Mouse (Mus musculus): ENCODE measurements around the gene Pgghg. TPM values are rescaled to one million over a fixed set of nuclear protein-coding genes. Genes with fewer than 3 reads are reported as not detected.

Gene Pgghg
- polyA plus RNA-seq, 2 experiments from 2014 or later: 15.1 to 30.9 TPM

Other genes starting within 250 kb of the Pgghg start
- gene Olfr541, start 244.1 kb upstream of the Pgghg start, polyA plus RNA-seq (2017; shearing (Covaris generic)): not detected
- gene Cyp2e1, start 177.7 kb upstream of the Pgghg start, polyA plus RNA-seq (2017; shearing (Covaris generic)): under 1 TPM in 1 of 2 experiments, not detected in 1; 0.28 TPM
- under 1 TPM in 1 of 2 experiments, not detected in 1; 0.51 TPM for gene Syce1, start 153.5 kb upstream of the Pgghg start, polyA plus RNA-seq (2017; shearing (Covaris generic))
- under 1 TPM; 0.20 to 0.46 TPM for gene Zfp941, start 119.2 kb upstream of the Pgghg start, polyA plus RNA-seq (2017; shearing (Covaris generic))
- gene Urah, start 106.4 kb upstream of the Pgghg start, polyA plus RNA-seq (2017; shearing (Covaris generic)): not detected
- gene Scgb1c1, start 95.8 kb upstream of the Pgghg start, polyA plus RNA-seq (2017; shearing (Covaris generic)): not detected
- not detected for gene Odf3, start 93.6 kb upstream of the Pgghg start, polyA plus RNA-seq (2017; shearing (Covaris generic))
- gene Gm45785, start 85.1 kb upstream of the Pgghg start, polyA plus RNA-seq (2017; shearing (Covaris generic)): not detected
- gene Ric8a, start 84.4 kb upstream of the Pgghg start, polyA plus RNA-seq (2017; shearing (Covaris generic)): 10 to 100 TPM; 61.4 to 67.7 TPM
- gene Bet1l, start 83.8 kb upstream of the Pgghg start, polyA plus RNA-seq (2017; shearing (Covaris generic)): 10 to 100 TPM; 42.8 to 60.4 TPM
- gene Psmd13, start 59.4 kb upstream of the Pgghg start, polyA plus RNA-seq (2017; shearing (Covaris generic)): 100 to 1,000 TPM in 1 of 2 experiments, 10 to 100 TPM in 1; 94.9 to 150 TPM
- gene Sirt3, start 59.1 kb upstream of the Pgghg start, polyA plus RNA-seq (2017; shearing (Covaris generic)): 10 to 100 TPM in 1 of 2 experiments, 1 to 10 TPM in 1; 9.4 to 12.6 TPM
- not detected for gene Cox8b, start 40.9 kb upstream of the Pgghg start, polyA plus RNA-seq (2017; shearing (Covaris generic))
- not detected for gene Nlrp6, start 20.5 kb upstream of the Pgghg start, polyA plus RNA-seq (2017; shearing (Covaris generic))
- gene Ifitm5, start 8.9 kb downstream of the Pgghg start, polyA plus RNA-seq (2017; shearing (Covaris generic)): not detected
- under 1 TPM in 1 of 2 experiments, not detected in 1; 0.82 TPM for gene Gm45717, start 14.5 kb downstream of the Pgghg start, polyA plus RNA-seq (2017; shearing (Covaris generic))
- gene Ifitm2, start 14.6 kb downstream of the Pgghg start, polyA plus RNA-seq (2017; shearing (Covaris generic)): 10 to 100 TPM; 39.6 to 46.5 TPM
- not detected for gene Ifitm1, start 25.8 kb downstream of the Pgghg start, polyA plus RNA-seq (2017; shearing (Covaris generic))
- 1 to 10 TPM; 2.9 to 4.4 TPM for gene Ifitm3, start 69.4 kb downstream of the Pgghg start, polyA plus RNA-seq (2017; shearing (Covaris generic))
- not detected for gene Ifitm6, start 76.5 kb downstream of the Pgghg start, polyA plus RNA-seq (2017; shearing (Covaris generic))
- gene Gm17387, start 87.7 kb downstream of the Pgghg start, polyA plus RNA-seq (2017; shearing (Covaris generic)): not detected
- 1 to 10 TPM; 6.6 to 7.8 TPM for gene B4galnt4, start 119.7 kb downstream of the Pgghg start, polyA plus RNA-seq (2017; shearing (Covaris generic))
- gene Pkp3, start 136.8 kb downstream of the Pgghg start, polyA plus RNA-seq (2017; shearing (Covaris generic)): 100 to 1,000 TPM; 293 to 427 TPM
- gene Sigirr, start 159.2 kb downstream of the Pgghg start, polyA plus RNA-seq (2017; shearing (Covaris generic)): 100 to 1,000 TPM; 202 to 308 TPM
- not detected for gene Ano9, start 176.4 kb downstream of the Pgghg start, polyA plus RNA-seq (2017; shearing (Covaris generic))
- gene Ptdss2, start 181.0 kb downstream of the Pgghg start, polyA plus RNA-seq (2017; shearing (Covaris generic)): 10 to 100 TPM in 1 of 2 experiments, 1 to 10 TPM in 1; 6.7 to 10.1 TPM
- 100 to 1,000 TPM; 121 to 188 TPM for gene Rnh1, start 231.5 kb downstream of the Pgghg start, polyA plus RNA-seq (2017; shearing (Covaris generic))